Mouse (Mus musculus) thymus, adult 2 months (tissue): ENCODE data around the gene Cnfn.

Experiments
- CTCF ChIP-seq: fragments of 200-500 bp; IDR thresholded peaks from 2 replicates; pipeline ENCODE4 v1.5.1; 2012; ENCODE audit warnings: mild to moderate bottlenecking, control low read depth, low read length, moderate library complexity, borderline replicate concordance; ENCODE audit not compliant: control insufficient read depth, poor library complexity, insufficient read depth; ENCODE audit errors: extremely low read depth
- POLR2A ChIP-seq: fragments of 200-500 bp; IDR thresholded peaks from 2 replicates; pipeline ENCODE4 v1.6.1; 2012; ENCODE audit warnings: mild to moderate bottlenecking, low read length, control low read depth, moderate library complexity; ENCODE audit not compliant: control insufficient read depth, poor library complexity, insufficient read depth; ENCODE audit errors: extremely low read depth

DNA sequence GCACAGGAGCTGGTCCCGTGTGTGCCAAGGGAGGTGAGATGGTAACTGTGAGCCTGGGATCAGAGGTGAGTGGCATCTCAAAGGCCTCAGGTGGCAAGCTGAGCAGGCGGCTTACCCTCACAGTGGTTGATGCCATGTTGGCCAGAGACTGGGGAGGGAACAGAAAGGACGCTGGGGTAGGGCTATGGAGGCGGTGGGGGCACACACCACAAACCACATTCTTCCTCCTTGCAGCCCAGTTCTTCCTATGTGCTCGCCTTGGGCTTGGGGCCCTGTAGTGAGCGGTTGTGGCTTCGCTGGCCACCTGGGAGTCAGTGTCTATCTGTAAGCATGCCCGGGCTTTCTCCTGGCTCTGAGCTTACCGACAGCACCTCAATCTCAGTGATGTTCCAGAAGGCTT is 15.3 kb upstream of the Cnfn start:
- TF ChIP-seq POLR2A (no peak), CTCF (no peak)
